Mouse (Mus musculus): ENCODE data around the gene Nacc1.
"Not testable (repeated sequence)": the region's sequence is repeated elsewhere in the genome, so short reads cannot be mapped to it uniquely, and the experiment has no call there.

Nacc1 gene

DNA sequence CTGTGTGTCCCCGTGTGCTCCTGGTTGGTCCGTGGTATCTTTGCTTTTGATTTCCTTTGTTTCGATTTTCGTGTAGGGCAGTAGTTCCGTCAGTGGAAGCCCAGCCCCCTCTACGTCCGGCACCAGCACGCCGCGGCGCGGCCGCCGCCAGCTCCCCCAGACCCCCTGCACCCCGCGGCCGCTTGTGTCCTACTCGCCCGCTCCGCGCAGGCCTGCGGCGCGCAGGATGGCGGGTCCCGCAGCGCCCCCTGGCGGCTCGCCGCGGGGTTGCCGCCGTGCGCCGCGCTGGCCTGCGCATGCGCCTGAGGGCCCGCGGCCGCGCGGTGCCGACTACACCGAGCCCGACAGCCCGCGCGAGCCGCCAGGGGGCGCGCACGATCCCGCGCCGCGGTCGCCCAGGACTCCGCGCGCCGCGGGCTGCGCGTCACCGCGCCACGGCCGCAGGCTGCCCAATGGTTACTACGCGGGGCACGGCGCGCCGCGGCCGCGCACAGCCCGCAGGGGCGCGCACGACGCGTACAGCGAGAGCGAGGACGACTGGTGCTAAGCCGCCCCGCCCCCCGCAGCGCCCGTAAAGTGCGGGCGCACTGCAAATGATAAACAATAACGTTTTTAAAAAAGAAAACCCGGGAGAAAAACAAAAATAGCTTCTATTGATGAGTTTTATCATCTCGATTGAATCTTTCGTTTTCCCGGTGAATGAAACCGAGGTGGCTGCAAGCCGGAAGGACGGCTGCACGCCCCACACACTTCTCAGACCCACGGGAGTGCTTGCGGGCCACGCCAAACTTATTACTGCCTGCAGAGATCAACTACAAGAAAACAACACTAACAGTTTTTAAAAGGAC lies 48.3 kb downstream of the Nacc1 start:
- peak; percentile 99 for DNase-seq

DNA sequence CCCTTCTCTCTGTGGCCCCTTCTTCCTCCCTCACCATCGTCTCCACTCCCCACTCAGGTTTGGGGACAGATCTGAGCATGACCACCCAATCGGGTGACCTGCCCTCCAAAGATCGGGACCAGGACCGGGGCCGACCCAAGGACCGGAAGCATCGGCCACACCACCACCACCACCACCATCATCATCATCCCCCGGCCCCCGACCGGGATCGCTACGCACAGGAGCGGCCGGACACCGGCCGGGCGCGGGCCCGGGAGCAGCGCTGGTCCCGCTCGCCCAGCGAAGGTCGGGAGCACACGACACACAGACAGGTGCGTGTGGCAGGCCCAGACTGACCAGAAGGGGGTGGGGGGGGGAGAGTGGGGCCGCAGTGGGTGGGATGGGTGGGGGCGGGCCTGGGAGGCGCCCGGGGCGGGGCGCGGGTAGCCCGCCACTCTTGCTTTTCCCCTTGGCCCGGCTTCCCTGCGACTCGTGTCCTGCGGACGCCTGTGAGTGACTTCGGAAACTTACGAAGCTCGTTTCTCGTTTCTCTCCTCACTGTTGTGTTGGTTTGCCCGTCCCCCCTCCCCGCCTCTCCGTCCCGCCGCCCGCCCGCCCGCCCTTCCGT lies 49.0 kb downstream of the Nacc1 start:
- peak; percentile 70 for DNase-seq

DNA sequence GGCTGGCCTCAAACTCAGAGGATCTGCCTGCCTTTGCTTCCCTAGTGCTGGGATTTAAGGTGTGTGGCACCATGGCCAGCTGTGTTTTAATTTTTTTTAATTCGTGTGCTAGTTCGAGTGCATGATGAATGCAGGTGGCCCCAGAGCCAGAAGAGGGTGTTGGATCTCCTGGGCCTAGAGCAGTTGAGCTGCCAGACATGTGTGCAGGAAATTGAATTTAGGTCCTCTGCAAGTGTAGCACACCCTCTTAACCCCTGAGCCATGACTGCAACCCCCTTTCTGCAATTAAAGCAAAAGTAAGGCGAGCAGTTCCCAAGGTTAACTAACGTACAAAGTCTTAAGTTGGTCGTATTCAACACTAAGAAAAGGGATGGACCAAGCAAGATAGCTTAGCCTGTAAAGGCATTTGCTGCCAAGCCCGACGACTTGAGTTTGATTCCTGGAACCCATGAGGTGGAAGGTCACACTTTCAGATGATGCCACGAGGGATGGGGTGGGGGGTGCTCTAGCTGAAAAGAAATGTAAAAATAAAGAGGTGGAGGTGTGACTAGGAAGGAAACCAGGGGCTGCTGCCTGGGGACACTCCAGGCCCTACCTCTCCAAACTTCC lies 49.6 kb downstream of the Nacc1 start:
- DNase-seq: no peak

DNA sequence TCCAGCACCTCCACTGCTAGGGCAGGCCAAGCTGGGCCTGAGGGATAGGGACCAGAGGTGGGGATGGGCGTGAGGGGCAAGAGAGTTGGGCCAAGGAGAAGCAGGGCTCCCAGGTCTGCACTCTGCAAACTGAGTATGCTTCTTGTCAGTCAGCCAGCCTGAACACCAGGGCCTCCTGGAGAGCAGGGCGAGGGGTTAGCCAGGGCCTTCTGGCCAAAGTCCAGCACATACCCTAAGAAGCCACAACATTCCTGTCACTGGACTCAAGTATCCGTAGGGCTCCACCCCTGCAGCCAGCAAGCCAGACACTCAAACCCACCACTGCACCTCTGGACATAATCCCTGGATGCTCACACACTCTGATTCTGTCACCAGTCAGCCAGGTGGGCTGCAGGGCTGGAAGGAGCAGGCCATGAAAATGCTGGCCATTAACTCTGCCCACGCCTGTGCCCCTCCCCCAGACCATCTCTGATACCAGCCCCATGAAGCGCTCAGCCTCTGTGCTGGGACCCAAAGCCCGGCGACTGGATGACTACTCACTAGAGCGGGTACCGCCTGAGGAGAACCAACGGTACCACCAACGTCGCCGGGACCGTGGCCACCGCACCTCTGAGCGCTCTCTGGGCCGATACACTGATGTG lies 51.5 kb downstream of the Nacc1 start:
- no peak for DNase-seq

DNA sequence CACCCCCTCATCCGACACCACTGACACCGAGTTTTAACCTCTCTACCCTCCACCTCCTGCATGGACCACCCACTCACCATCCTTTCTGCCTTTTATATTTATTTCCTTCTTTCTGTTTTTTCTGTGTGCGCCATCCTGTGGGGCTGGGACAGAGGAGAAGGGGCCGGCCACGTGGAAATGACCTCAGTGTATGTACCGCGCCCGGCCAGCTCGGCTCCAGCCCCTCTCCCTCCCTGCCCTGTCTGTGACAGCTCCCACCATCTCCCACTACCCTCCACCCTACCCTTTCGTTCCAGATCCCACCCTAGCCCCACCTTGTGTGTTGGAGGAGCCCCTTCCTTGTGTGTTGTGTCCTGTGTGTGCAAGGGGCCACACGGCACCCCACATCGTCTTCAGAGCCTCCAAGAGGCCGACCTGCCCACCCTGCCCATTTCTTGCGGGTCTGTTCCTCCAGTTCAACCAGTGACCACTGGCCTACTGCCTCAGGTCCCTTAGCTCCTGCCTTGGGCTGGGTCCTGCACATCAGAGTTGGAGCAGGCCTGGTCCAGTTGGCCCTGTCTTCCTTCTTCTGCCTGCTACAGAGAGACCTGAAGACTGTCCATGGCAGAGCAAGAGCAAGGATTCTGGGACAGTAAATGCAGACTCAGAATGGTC lies 52.1 kb downstream of the Nacc1 start:
- DNase-seq: no peak

DNA sequence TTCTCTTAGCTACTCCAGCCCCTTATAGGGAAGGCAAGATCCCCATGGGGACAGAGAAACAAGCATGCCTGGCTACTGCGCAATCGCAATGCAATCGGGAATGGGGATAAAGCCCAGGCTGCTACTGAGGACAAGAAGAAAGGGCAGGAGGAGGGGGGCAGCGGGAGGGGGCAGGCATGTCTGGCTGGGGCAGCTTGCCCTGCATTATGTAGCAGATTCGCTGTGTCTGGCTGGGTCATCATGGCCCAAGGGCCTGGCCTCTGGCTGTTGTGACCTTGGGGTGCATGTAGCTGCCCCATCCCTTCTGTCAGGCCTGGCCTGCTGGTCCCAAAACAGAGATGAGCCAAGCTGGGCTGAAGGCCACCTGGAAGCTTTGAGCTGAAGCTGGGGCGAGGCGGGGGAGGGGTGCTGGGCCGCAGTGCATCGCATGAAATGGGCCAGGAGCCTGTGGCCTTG lies 52.8 kb downstream of the Nacc1 start:
- DNase-seq: no peak

DNA sequence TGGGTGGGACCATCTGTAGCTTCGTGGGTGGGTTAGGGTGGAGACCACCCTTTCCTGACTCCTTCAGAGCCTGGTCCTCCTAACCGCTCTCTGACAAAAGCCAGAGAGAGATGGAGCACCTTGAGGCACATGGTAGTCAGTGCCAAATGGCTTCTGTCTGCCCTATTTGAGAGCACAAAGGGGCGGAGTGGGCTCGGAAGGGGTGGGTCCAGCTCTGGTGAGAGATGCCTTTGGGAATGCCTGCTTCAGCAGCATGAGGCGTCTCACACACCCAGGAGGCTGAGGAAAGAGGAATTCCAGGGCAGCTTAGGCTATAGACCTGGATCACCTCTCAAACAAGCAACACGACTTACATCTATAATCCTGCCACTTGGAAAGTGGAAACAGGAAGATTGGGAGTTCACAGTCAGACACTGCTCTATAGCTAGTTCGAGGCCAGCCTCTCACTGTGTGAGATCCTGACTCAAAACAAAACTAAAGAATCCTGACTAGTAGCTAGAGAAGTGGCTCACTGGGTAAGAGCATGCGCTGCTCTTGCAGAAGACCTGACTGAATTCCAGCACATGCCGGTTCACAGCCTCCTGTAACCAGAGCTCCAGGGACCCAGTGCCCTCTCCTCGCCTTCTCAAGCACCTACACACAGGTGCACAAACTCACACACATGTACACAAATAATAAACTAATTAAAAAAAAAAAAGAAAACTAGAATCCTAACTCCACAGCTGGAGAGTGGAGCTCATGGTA lies 53.6 kb downstream of the Nacc1 start:
- peak; percentile 29 for DNase-seq

DNA sequence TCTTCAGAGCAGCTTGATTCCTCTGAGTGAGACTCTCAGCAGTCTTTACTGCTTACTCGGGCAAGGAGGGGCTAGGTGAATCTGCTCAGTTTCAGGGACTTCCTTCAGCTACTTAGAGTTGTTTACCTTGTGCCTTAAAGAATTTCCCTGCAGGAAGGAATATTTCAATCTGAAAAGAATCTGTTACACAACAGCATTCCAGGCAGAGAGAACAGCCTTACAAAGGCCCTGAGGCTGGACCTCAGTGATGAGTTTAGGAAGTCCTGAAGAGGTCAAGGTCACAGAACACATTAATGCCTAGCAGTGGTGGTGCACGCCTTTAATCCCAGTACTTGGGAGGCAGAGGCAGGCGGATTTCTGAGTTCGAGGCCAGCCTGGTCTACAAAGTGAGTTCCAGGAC lies 55.8 kb downstream of the Nacc1 start:
- no peak for DNase-seq

DNA sequence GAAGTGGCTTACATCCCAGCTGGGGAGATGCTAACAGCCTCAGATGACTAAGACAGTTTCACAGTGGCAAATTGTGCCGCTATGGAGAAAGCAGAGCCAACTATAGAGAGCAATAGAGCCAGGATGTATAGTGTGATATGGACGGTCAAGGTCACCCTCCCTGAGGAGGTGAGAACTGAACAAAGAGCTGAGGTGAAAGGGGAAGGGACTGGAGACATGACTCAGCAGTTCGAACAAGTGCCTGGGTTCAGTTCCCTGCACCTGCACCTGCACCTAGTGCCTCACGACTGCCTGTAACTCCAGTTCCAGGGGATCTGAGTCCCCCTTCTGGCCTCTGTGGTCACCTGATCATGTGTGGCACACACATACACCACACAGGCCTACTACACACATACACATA lies 57.5 kb downstream of the Nacc1 start:
- no peak for DNase-seq

DNA sequence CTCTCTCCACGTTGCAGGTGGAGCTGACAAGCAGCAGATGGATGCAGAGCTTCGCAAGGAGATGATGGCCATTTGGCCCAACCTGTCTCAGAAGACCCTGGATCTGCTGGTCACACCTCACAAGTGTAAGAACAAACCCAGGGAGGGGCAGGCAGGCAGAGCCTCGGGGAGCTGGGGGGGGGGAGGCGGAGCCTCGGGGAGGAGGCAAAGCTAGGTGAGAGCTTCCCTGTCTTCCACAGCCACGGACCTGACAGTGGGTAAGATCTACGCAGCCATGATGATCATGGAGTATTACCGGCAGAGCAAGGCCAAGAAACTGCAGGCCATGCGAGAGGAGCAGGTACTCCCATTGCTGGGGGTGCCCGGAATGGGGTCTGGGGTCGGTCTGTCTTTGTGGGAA lies 58.1 kb downstream of the Nacc1 start:
- no peak for DNase-seq

DNA sequence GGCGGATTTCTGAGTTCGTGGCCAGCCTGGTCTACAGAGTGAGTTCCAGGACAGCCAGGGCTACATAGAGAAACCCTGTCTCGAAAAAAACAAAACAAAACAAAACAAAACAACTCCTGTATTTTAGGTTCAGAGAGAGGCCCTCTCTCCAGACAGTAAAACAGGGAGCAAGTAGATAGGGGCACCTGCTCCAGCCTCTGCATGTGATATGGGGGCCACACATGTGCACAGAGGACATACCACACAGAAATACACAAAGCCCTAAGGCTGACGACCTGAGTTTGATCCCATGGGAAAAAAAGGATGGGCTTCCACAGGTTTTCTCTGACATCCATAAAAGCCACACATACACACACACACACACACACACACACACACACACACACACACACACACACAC lies 64.2 kb downstream of the Nacc1 start:
- DNase-seq: not testable (repeated sequence)

DNA sequence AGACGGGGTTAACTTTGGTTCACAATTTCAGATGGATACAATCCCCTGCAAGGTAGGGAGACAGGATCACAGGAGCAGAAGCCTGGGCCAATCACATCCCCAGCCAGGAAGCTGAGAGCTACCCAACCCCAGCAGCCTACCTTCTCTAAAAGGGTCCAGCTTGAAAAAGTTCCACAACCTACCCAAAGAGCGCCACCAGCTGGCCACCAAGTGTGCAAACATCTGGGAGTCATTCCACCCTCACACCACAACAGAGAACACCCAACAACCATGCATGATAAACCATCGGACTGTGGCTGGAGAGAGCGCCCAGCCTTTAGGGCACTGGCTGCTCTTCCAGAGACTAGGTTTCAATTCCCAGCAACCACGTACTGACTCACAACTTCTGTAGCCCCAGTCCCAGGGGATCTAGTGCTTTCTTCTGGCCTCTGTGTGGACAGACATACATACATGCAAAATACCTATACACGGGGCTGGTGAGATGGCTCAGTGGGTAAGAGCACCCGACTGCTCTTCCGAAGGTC lies 66.5 kb downstream of the Nacc1 start:
- no peak for DNase-seq
